Mouse (Mus musculus): ENCODE data around the gene Zkscan2.

Zkscan2 gene

GRCm38 (mm10) chr7:123431206-123431605, 69.0 kb downstream of the Zkscan2 start:
- DNase-seq, result no peak

- no peak for DNase-seq
These were observed 69.9 kb downstream of the Zkscan2 start for GRCm38 (mm10) chr7:123430411-123430705.

- no peak for DNase-seq
These were observed 70.4 kb downstream of the Zkscan2 start for GRCm38 (mm10) chr7:123429624-123430410.
